Mouse (Mus musculus): ENCODE measurements around the gene Asap2. TPM values are rescaled to one million over a fixed set of nuclear protein-coding genes. Genes with fewer than 3 reads are reported as not detected.
A peak's percentile ranks its signal among the peaks of the same experiment; 100 is the strongest.

The Asap2 gene
- total RNA-seq, 2 experiments from 2014 or later, result 8.2 to 17.5 TPM

DNA sequence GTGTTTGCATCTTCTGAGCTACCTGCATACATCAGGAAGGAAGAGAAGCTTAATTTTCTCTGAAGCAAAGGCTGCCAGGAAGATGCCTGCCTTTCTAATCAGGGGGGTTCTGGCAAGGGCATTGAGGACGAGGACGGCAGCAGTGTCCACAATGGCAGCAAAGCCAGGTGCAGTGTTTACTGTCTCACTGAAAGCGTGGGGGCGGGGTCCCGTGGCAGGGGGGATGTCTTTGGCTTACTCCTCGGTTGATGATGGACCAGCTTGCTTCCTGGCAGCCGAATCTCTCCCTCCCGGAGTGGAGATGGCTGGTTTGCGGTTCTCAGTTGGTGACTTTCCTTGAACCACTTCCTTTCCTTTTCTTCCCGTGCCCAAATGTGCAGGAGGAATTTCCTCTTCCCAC is 142.3 kb downstream of the Asap2 start:
- peak in 1 of 2 experiments; percentile 3 for DNase-seq (ENCODE audit: low spot score in 2 of 2)

DNA sequence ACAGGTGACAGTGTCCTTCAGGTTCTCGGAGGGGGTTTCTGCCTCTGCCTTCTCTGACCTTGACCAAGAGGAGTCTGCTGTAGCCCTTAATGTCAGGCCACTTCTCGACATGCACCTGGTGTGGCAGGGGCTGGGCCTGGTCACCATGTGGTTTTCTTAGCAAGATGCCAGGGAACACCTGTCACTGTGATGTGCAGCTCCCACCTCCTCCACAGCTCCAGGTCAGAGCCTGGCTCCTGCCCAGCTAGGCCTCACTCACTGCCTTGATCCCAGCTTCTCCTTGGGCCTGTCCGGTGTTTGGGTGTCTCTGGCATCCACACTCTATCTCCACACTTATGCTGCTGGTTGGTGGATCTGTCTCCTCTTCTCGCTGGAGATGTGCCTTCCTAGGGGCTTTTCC is 142.8 kb downstream of the Asap2 start:
- no peak for DNase-seq (ENCODE audit: low spot score in 2 of 2)

- DNase-seq (ENCODE audit: low spot score in 2 of 2), result no peak
Observed at GRCm38 (mm10) chr12:21133972-21134859, 144.0 kb downstream of the Asap2 start.

GRCm38 (mm10) chr12:21135651-21136461 is 145.6 kb downstream of the Asap2 start:
- no peak for DNase-seq (ENCODE audit: low spot score in 2 of 2)

- no peak for DNase-seq (ENCODE audit: low spot score in 2 of 2)
Observed at GRCm38 (mm10) chr12:21136462-21136751, 146.1 kb downstream of the Asap2 start.

GRCm38 (mm10) chr12:21139560-21139959 is 149.3 kb downstream of the Asap2 start:
- no peak for DNase-seq (ENCODE audit: low spot score in 2 of 2)

GRCm38 (mm10) chr12:21140153-21140552 is 149.9 kb downstream of the Asap2 start:
- no peak for DNase-seq (ENCODE audit: low spot score in 2 of 2)

GRCm38 (mm10) chr12:21140741-21141308 is 150.6 kb downstream of the Asap2 start:
- DNase-seq (ENCODE audit: low spot score in 2 of 2), result no peak

- DNase-seq (ENCODE audit: low spot score in 2 of 2), result no peak
Observed at GRCm38 (mm10) chr12:21141691-21142300, 151.5 kb downstream of the Asap2 start.

GRCm38 (mm10) chr12:21142489-21143254 is 152.4 kb downstream of the Asap2 start:
- no peak for DNase-seq (ENCODE audit: low spot score in 2 of 2)

GRCm38 (mm10) chr12:21144602-21145001 is 154.3 kb downstream of the Asap2 start:
- no peak for DNase-seq (ENCODE audit: low spot score in 2 of 2)

- no peak for DNase-seq (ENCODE audit: low spot score in 2 of 2)
Observed at GRCm38 (mm10) chr12:21145050-21145449, 154.8 kb downstream of the Asap2 start.

DNA sequence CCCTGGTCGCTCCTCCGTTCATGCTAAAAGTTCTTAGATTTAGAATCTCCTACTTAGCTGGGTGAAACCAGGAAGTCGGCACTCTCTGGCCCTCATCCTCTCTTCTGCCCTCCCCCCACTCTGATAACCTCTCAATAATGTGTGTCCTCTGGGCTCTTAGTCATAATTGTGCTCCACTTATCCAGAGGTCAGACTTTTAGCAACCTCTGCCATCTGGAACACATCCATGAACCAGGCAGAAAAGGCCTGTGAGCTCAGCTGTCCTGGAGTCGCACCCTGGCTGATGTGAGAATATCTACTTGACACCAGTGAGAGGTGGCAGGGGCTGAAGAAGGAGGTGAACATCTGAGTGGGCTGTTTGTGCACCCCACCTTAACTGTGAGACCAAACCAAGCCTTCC is 156.6 kb downstream of the Asap2 start:
- DNase-seq (ENCODE audit: low spot score in 2 of 2), result no peak

GRCm38 (mm10) chr12:21153279-21153707 is 163.0 kb downstream of the Asap2 start:
- DNase-seq (ENCODE audit: low spot score in 2 of 2), result no peak

- no peak for DNase-seq (ENCODE audit: low spot score in 2 of 2)
Observed at GRCm38 (mm10) chr12:21155062-21155461, 164.8 kb downstream of the Asap2 start.

DNA sequence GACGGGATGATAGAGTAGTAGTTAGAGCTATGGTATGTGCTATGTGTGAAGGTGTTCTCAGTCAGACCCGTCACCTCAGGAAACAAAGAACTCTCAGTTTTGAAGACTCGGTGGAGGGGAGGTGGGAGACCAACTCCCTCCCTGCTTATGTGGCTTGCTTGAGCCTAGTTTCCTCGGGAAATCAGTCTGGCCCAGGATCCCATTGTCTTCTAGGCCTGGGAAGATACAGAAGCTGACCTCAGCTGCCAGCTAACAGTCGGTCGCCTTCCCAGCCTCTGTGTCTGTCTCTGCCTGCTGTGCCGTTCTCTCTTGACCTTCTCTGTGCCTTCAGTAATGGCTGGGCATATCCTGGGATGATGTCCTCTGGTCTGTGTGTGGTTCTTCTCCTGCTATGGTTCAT is 169.0 kb downstream of the Asap2 start:
- no peak for DNase-seq (ENCODE audit: low spot score in 2 of 2)

GRCm38 (mm10) chr12:21160327-21160828 is 170.1 kb downstream of the Asap2 start:
- no peak for DNase-seq (ENCODE audit: low spot score in 2 of 2)

DNA sequence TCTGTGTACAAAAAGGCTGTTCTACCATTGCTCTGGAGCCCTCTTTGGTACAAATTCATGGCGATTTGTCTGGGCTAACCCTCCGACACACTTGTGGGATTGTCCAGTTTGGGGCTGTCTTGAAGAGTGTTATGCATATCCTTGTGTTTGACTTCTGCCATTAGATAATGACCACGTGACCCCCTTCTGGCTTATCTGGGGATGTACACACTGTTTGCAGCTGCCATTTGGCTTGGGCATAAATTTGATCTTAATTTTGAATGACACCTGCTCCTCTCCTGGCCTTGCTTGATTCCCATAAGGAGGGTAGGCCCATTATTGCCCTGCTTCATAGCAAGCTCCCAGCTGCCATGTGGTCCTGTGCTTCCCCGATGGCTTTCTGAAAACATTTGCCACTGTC is 171.6 kb downstream of the Asap2 start:
- DNase-seq (ENCODE audit: low spot score in 2 of 2), result no peak

GRCm38 (mm10) chr12:21163706-21164105 is 173.4 kb downstream of the Asap2 start:
- DNase-seq (ENCODE audit: low spot score in 2 of 2), result no peak

GRCm38 (mm10) chr12:21164251-21164650 is 174.0 kb downstream of the Asap2 start:
- DNase-seq (ENCODE audit: low spot score in 2 of 2), result no peak

Data from adrenal gland, adult 18-20 months (tissue).